Mouse (Mus musculus) midbrain, embryonic 11.5 days (tissue): ENCODE results near the gene Klhdc10. TPM values are rescaled to one million over a fixed set of nuclear protein-coding genes. Genes with fewer than 3 reads are reported as not detected.
A peak's percentile ranks its signal among the peaks of the same experiment; 100 is the strongest.
"Not testable (repeated sequence)": the region's sequence is repeated elsewhere in the genome, so short reads cannot be mapped to it uniquely, and the experiment has no call there.

Experiments used
- ATAC-seq: fragments of 200-750 bp; cut with Nextera tagmentation; 2 replicates; pipeline ENCODE4 v1.8.0; 2017; ENCODE audit warnings: moderate TSS enrichment, moderate library complexity; ENCODE audit not compliant: low FRiP score
- DNase-seq: peaks from one replicate; pipeline ENCODE4 v3.0.0; 2015; ENCODE audit warnings: low spot score; ENCODE audit errors: missing footprints
- H3K27ac ChIP-seq: fragments of 300-500 bp; sonication (generic); 2 replicates; pipeline ENCODE4 v1.5.1; 2014; ENCODE audit warnings: low read depth, low read length
- H3K27me3 ChIP-seq: fragments of 300-500 bp; sonication (generic); 2 replicates; pipeline ENCODE4 v1.6.1; 2014; ENCODE audit warnings: mild to moderate bottlenecking, low read length, moderate library complexity, mixed read lengths; ENCODE audit not compliant: control insufficient read depth, insufficient read depth
- H3K36me3 ChIP-seq: fragments of 300-500 bp; sonication (generic); 2 replicates; pipeline ENCODE4 v1.6.1; 2014; ENCODE audit warnings: mild to moderate bottlenecking, low read length, moderate library complexity, mixed read lengths; ENCODE audit not compliant: control insufficient read depth, insufficient read depth
- H3K4me1 ChIP-seq: fragments of 300-500 bp; sonication (generic); 2 replicates; pipeline ENCODE4 v1.6.1; 2014; ENCODE audit warnings: low read length; ENCODE audit not compliant: control insufficient read depth, insufficient read depth
- H3K4me2 ChIP-seq: fragments of 300-500 bp; sonication (generic); 2 replicates; pipeline ENCODE4 v1.6.1; 2014; ENCODE audit warnings: mild to moderate bottlenecking, moderate library complexity
- H3K4me3 ChIP-seq: fragments of 300-500 bp; sonication (generic); 2 replicates; pipeline ENCODE4 v1.5.1; 2014; ENCODE audit warnings: low read depth, low read length
- H3K9ac ChIP-seq: fragments of 300-500 bp; sonication (generic); 2 replicates; pipeline ENCODE4 v1.6.1; 2014; ENCODE audit warnings: low read length
- H3K9me3 ChIP-seq: fragments of 300-500 bp; sonication (generic); 2 replicates; pipeline ENCODE4 v1.6.1; 2016; ENCODE audit warnings: low read length; ENCODE audit not compliant: control insufficient read depth
- WGBS: fragments of 180-500 bp; shearing (Covaris S2); extraction: QIAGEN DNeasy Blood & Tissue Kit; methylation state at CpG from one replicate; pipeline ENCODE4 v1.1.7; 2014; 5-methylcytosine and 5-hydroxymethylcytosine counted together
- polyA plus RNA-seq: library from polyadenylated mRNA; unstranded; fragments of >200 nt; fragmentation: Nextera tagmentation; extraction: Ambion mirVana; gene quantifications from 2 replicates; pipeline ENCODE4 v1.2.1, GENCODE M21; 2014

The Klhdc10 gene
- polyA plus RNA-seq, 1 experiment from 2014 or later, result 28.3 TPM

GRCm38 (mm10) chr6:30363808-30364207, 37.9 kb upstream of the Klhdc10 start:
- ATAC-seq (no peak), DNase-seq (no peak)
- H3K4me2 ChIP-seq, result no peak overlapping the region
- 62% methylated on average over 5 of the region's 5 CpGs for WGBS
- H3K36me3 ChIP-seq, result peaks cover 10% of the 10 kb centered on the region
- no peaks in the 10 kb centered on the region for H3K27me3 ChIP-seq
- H3K9me3 ChIP-seq, result no peaks in the 10 kb centered on the region
- no peak overlapping the region for H3K9ac ChIP-seq
- no peak overlapping the region for H3K4me3 ChIP-seq
- H3K27ac ChIP-seq, result no peak overlapping the region
- no peaks in the 10 kb centered on the region for H3K4me1 ChIP-seq

- WGBS, result 92% methylated on average over 3 of the region's 3 CpGs
- no peak overlapping the region for H3K4me3 ChIP-seq
- H3K27ac ChIP-seq, result no peak overlapping the region
- no peak overlapping the region for H3K4me2 ChIP-seq
- no peaks in the 10 kb centered on the region for H3K4me1 ChIP-seq
- H3K36me3 ChIP-seq, result peaks cover 22% of the 10 kb centered on the region
- H3K9ac ChIP-seq, result no peak overlapping the region
- no peak for DNase-seq
- no peaks in the 10 kb centered on the region for H3K27me3 ChIP-seq
- H3K9me3 ChIP-seq, result no peaks in the 10 kb centered on the region
- no peak for ATAC-seq
Measured at GRCm38 (mm10) chr6:30369291-30369690, 32.4 kb upstream of the Klhdc10 start.

- no peak overlapping the region for H3K4me3 ChIP-seq
- 93% methylated on average over 17 of the region's 17 CpGs for WGBS
- no peak overlapping the region for H3K27ac ChIP-seq
- no peaks in the 10 kb centered on the region for H3K4me1 ChIP-seq
- no peaks in the 10 kb centered on the region for H3K27me3 ChIP-seq
- no peak overlapping the region for H3K9ac ChIP-seq
- DNase-seq, result no peak
- H3K4me2 ChIP-seq, result no peak overlapping the region
- ATAC-seq, result no peak
- peaks cover 20% of the 10 kb centered on the region for H3K36me3 ChIP-seq
- no peaks in the 10 kb centered on the region for H3K9me3 ChIP-seq
Measured at GRCm38 (mm10) chr6:30372627-30373369, 28.9 kb upstream of the Klhdc10 start.

GRCm38 (mm10) chr6:30374731-30375510, 26.7 kb upstream of the Klhdc10 start:
- H3K9ac ChIP-seq, result no peak overlapping the region
- DNase-seq (no peak), ATAC-seq (no peak)
- H3K27ac ChIP-seq, result no peak overlapping the region
- no peak overlapping the region for H3K4me3 ChIP-seq
- H3K27me3 ChIP-seq, result no peaks in the 10 kb centered on the region
- peaks cover 18% of the 10 kb centered on the region for H3K36me3 ChIP-seq
- WGBS, result 87% methylated on average over 16 of the region's 16 CpGs
- H3K9me3 ChIP-seq, result no peaks in the 10 kb centered on the region
- no peak overlapping the region for H3K4me2 ChIP-seq
- H3K4me1 ChIP-seq, result no peaks in the 10 kb centered on the region

- Histone ChIP-seq H3K27me3 (no peaks in the 10 kb centered on the region), H3K4me2 (no peak overlapping the region), H3K4me1 (no peaks in the 10 kb centered on the region), H3K9me3 (no peaks in the 10 kb centered on the region), H3K4me3 (no peak overlapping the region), H3K9ac (no peak overlapping the region), H3K36me3 (peaks cover 18% of the 10 kb centered on the region), H3K27ac (no peak overlapping the region)
- ATAC-seq (no peak), DNase-seq (no peak)
- 95% methylated on average over 1 of the region's 1 CpGs for WGBS
Measured at GRCm38 (mm10) chr6:30375791-30376190, 25.9 kb upstream of the Klhdc10 start.

GRCm38 (mm10) chr6:30381116-30381515, 20.6 kb upstream of the Klhdc10 start:
- DNase-seq, result no peak
- H3K9ac ChIP-seq, result no peak overlapping the region
- H3K4me2 ChIP-seq, result no peak overlapping the region
- peaks cover 2% of the 10 kb centered on the region; the same call in 1 of the 2 replicates for H3K36me3 ChIP-seq
- no peak for ATAC-seq
- 70% methylated on average over 3 of the region's 3 CpGs for WGBS
- H3K4me1 ChIP-seq, result no peaks in the 10 kb centered on the region
- H3K9me3 ChIP-seq, result no peaks in the 10 kb centered on the region
- H3K27me3 ChIP-seq, result no peaks in the 10 kb centered on the region
- no peak overlapping the region for H3K27ac ChIP-seq
- no peak overlapping the region for H3K4me3 ChIP-seq

- Histone ChIP-seq H3K9ac (peak overlapping the region; percentile 81), H3K4me2 (peak overlapping the region; percentile 40), H3K4me3 (peak overlapping the region; percentile 65)
- not testable (repeated sequence) for H3K9me3 ChIP-seq, H3K36me3 ChIP-seq, H3K27ac ChIP-seq, H3K27me3 ChIP-seq, H3K4me1 ChIP-seq, ATAC-seq
- WGBS, result 22% methylated on average over 4 of the region's 4 CpGs
- peak; percentile 65 for DNase-seq
Measured at GRCm38 (mm10) chr6:30390271-30390670, 11.4 kb upstream of the Klhdc10 start.

GRCm38 (mm10) chr6:30390714-30391697, 10.7 kb upstream of the Klhdc10 start, which contains the start of gene Zc3hc1:
Gene Zc3hc1, minus strand, starts transcription at chr6:30391028.
- peak within 1 kb of the TSS; percentile 81 for H3K9ac ChIP-seq
- WGBS, result 17% methylated on average over 33 of the region's 33 CpGs
- no peaks in the 10 kb centered on the region for H3K4me1 ChIP-seq
- H3K4me3 ChIP-seq, result peak within 1 kb of the TSS; percentile 65
- peak; percentile 98 for DNase-seq
- H3K36me3 ChIP-seq, result no peaks in the 10 kb centered on the region
- no peak within 1 kb of the TSS for H3K27ac ChIP-seq
- no peaks in the 10 kb centered on the region for H3K9me3 ChIP-seq
- no peaks in the 10 kb centered on the region for H3K27me3 ChIP-seq
- ATAC-seq, result peak; percentile 77
- H3K4me2 ChIP-seq, result peak within 1 kb of the TSS; percentile 40
